9 mouse cellular contexts compared by ENCODE assay signal in the genomic region with DNA sequence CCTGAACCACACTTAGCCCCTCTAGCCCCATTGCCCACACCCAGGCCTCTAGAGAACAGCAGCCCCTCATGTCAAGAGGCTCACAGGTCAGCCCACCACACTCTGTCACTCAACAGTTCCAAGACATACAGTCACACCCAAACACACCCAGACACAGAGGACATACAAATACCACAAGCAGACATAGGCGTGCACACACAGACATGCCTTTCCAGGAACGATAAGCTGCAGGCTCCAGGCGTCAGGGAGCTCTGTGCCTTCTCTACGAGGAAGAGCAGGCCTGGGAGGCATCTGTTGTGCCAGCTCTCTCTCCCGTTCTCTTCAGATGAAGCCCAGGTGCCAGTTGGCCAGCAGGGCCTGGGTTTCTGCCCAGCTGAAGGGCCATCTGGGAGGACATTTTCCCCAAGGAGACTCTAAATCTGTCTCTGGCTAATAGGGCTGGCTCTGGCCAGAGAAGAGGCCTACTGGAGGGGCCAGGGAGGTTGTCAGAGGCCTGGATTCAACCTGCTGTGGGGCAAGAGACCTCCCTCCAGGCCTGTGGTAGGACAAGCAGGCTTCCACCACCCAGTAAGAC. TPM values are rescaled to one million over a fixed set of nuclear protein-coding genes. Genes with fewer than 3 reads are reported as not detected.
A peak's percentile ranks its signal among the peaks of the same experiment; 100 is the strongest.
DNase-seq lines count a peak whose midpoint lies in the region; ATAC-seq and TF ChIP-seq lines count a peak whose summit lies in the region.
"Had no signal": no experiment of that assay in that cellular context is flagged by ENCODE, and none has a peak within 500 bp of the region (broad histone marks: within the 10 kb centered on the region; RNA-seq: fewer than 3 reads in every experiment).

No protein-coding gene starts in this region.

- H3K36me3 ChIP-seq in heart, adult 2 months (ENCODE audit: control insufficient read depth, insufficient read depth, low read length), result peaks cover 3% of the 10 kb centered on the region; the same call in 1 of the 2 replicates
- H3K36me3 ChIP-seq in liver, adult 2 months (ENCODE audit: control insufficient read depth, insufficient read depth, low read length), result no peaks in the 10 kb centered on the region
- no peaks in the 10 kb centered on the region for H3K36me3 ChIP-seq in thymus, adult 2 months (ENCODE audit: control insufficient read depth, insufficient read depth, low read length)

- H3K4me3 ChIP-seq in heart, adult 2 months, result no peak overlapping the region
- no peak overlapping the region for H3K4me3 ChIP-seq in liver, adult 2 months (ENCODE audit: insufficient read depth, low read depth, low read length)
- no peak overlapping the region for H3K4me3 ChIP-seq in thymus, adult 2 months (ENCODE audit: control insufficient read depth, insufficient read depth, low read length)

- no peaks in the 10 kb centered on the region for H3K27me3 ChIP-seq in heart, adult 2 months (ENCODE audit: control insufficient read depth, insufficient read depth, low read length)
- no peaks in the 10 kb centered on the region for H3K27me3 ChIP-seq in liver, adult 2 months (ENCODE audit: control insufficient read depth, insufficient read depth, low read length)
- no peaks in the 10 kb centered on the region for H3K27me3 ChIP-seq in thymus, adult 2 months (ENCODE audit: control insufficient read depth, insufficient read depth, low read length)
- H3K27me3 ChIP-seq: Patski had no signal

- H3K79me2 ChIP-seq in heart, adult 2 months (replicated peaks; ENCODE audit: control insufficient read depth, insufficient read depth, low read length), result no peaks in the 10 kb centered on the region
- peaks cover 9% of the 10 kb centered on the region; the same call in 1 of the 2 replicates for H3K79me2 ChIP-seq in liver, adult 2 months (ENCODE audit: control insufficient read depth, insufficient read depth, low read length)

- peak; percentile 85 for TF ChIP-seq EP300 in heart, adult 2 months (IDR thresholded peaks at IDR 0.05; ENCODE audit: insufficient read depth, low read depth, low read length)

- ATAC-seq in erythroid progenitor cell, adult 5-6 weeks (replicated peaks; ENCODE audit: low FRiP score, poor library complexity, severe bottlenecking), result no peak
- ATAC-seq: Patski had no signal

- 61% methylated on average over 5 of the region's 5 CpGs for WGBS in heart, adult 2 months
- WGBS in liver, adult 2 months, result 35% methylated on average over 5 of the region's 5 CpGs
- WGBS in thymus, adult 2 months, result 93% methylated on average over 5 of the region's 5 CpGs

- H3K9ac ChIP-seq in heart, adult 2 months (ENCODE audit: low read depth, low read length), result no peak overlapping the region
- no peak overlapping the region; the same call in 1 of the 2 replicates for H3K9ac ChIP-seq in liver, adult 2 months (ENCODE audit: low read depth, low read length)

- no peak for TF ChIP-seq CTCF in heart, adult 2 months (IDR thresholded peaks at IDR 0.05)
- 0 out of 2 replicates have a peak, but pooled peaks have one; percentile 8 for TF ChIP-seq CTCF in liver, adult 2 months (IDR thresholded peaks at IDR 0.05; ENCODE audit: low read depth, low read length)
- no peak for TF ChIP-seq CTCF in thymus, adult 2 months (IDR thresholded peaks at IDR 0.05; ENCODE audit: borderline replicate concordance, control insufficient read depth, extremely low read depth, insufficient read depth, low read length, poor library complexity)

- H3K4me1 ChIP-seq in heart, adult 2 months (ENCODE audit: control insufficient read depth, insufficient read depth, low read length), result peaks cover 14% of the 10 kb centered on the region
- peaks cover 25% of the 10 kb centered on the region for H3K4me1 ChIP-seq in liver, adult 2 months (ENCODE audit: control insufficient read depth, insufficient read depth, low read length)
- no peaks in the 10 kb centered on the region for H3K4me1 ChIP-seq in thymus, adult 2 months (replicated peaks; ENCODE audit: control insufficient read depth, insufficient read depth, low read length)

- intact Hi-C loops in heart, adult 2 months (cut with DNase I), result loop anchor here (2.0 kb wide), 1 partner anchor 18 kb away; no protein-coding TSS in a partner anchor

- peak; percentile 97 for DNase-seq in brain, adult 2 months (ENCODE audit: low read depth, low spot score)
- DNase-seq in cerebellum, adult 11 months, result peak; percentile 84
- DNase-seq in heart, adult 2 months, result peak; percentile 70 to 82
- DNase-seq in liver, adult 2 months (ENCODE audit: extremely low read depth, low read depth, low spot score), result peak; percentile 82
- no peak for DNase-seq in right cerebral cortex, postnatal 4 days
- DNase-seq in thymus, adult 2 months, result no peak

- peak overlapping the region; percentile 89 for H3K27ac ChIP-seq in heart, adult 2 months
- H3K27ac ChIP-seq in liver, adult 2 months (replicated peaks; ENCODE audit: insufficient read depth, low read depth, low read length), result peak overlapping the region; percentile 87
- no peak overlapping the region for H3K27ac ChIP-seq in thymus, adult 2 months (ENCODE audit: control insufficient read depth, insufficient read depth, low read length)

- 0 out of 2 replicates have a peak, but pooled peaks have one; percentile 28 for TF ChIP-seq POLR2A in heart, adult 2 months (IDR thresholded peaks at IDR 0.05; ENCODE audit: insufficient read depth, low read depth, low read length)
- TF ChIP-seq POLR2A in liver, adult 2 months (IDR thresholded peaks at IDR 0.05; ENCODE audit: extremely low read depth, insufficient read depth, low read length), result no peak
- no peak for TF ChIP-seq POLR2A in thymus, adult 2 months (IDR thresholded peaks at IDR 0.05; ENCODE audit: control insufficient read depth, extremely low read depth, insufficient read depth, low read length, poor library complexity)

RNA-seq across cellular contexts. Expression of a gene that starts 9.4 kb away (rescaled TPM):
- under 1 TPM; 0.68 to 0.73 TPM for total RNA-seq in heart, adult 2 months (2021)
- polyA plus RNA-seq in heart, adult 2 months (2012; rRNA removed), result 2.1 and 2.3 TPM in 2 replicates
- total RNA-seq in liver, adult 2 months (2014; rRNA removed), result 135 and 143 TPM in 2 replicates
- 542 and 561 TPM in 2 replicates for polyA plus RNA-seq in liver, adult 2 months (2012; rRNA removed)
- not detected in 2 replicates for total RNA-seq in erythroid progenitor cell, adult 5-6 weeks (2015; ENCODE audit: low replicate concordance)
- not detected in 2 replicates for total RNA-seq in erythroid progenitor cell, adult 5-6 weeks (2017; ENCODE audit: low replicate concordance)
- polyA plus RNA-seq in thymus, adult 2 months (2012; rRNA removed), result 1.0 TPM in 2 replicates
- total RNA-seq: hematopoietic stem cell, adult 5-6 weeks had no signal
- polyA plus RNA-seq: Patski had no signal

RNA-seq across cellular contexts. Expression of a gene that starts 28.5 kb away (rescaled TPM):
- total RNA-seq in heart, adult 2 months (2021), result 10 to 100 TPM; 38.5 to 43.9 TPM
- polyA plus RNA-seq in heart, adult 2 months (2012; rRNA removed), result 84.9 and 97.4 TPM in 2 replicates
- total RNA-seq in liver, adult 2 months (2014; rRNA removed), result 11.7 and 13.6 TPM in 2 replicates
- 36.8 and 44.4 TPM in 2 replicates for polyA plus RNA-seq in liver, adult 2 months (2012; rRNA removed)
- total RNA-seq in erythroid progenitor cell, adult 5-6 weeks (2015; ENCODE audit: low replicate concordance), result 19.8 and 23.5 TPM in 2 replicates
- total RNA-seq in erythroid progenitor cell, adult 5-6 weeks (2017; ENCODE audit: low replicate concordance), result 1.7 and 5.6 TPM in 2 replicates
- polyA plus RNA-seq in thymus, adult 2 months (2012; rRNA removed), result 167 and 191 TPM in 2 replicates

RNA-seq across cellular contexts. Expression of a gene that starts 29.4 kb away (rescaled TPM):
- total RNA-seq in heart, adult 2 months (2021), result 10 to 100 TPM; 14.1 to 14.6 TPM
- 32.6 and 40.9 TPM in 2 replicates for polyA plus RNA-seq in heart, adult 2 months (2012; rRNA removed)
- total RNA-seq in liver, adult 2 months (2014; rRNA removed), result 121 and 135 TPM in 2 replicates
- polyA plus RNA-seq in liver, adult 2 months (2012; rRNA removed), result 445 and 478 TPM in 2 replicates
- total RNA-seq in erythroid progenitor cell, adult 5-6 weeks (2015; ENCODE audit: low replicate concordance), result 7.2 and 17.6 TPM in 2 replicates
- total RNA-seq in erythroid progenitor cell, adult 5-6 weeks (2017; ENCODE audit: low replicate concordance), result 25.4 and 40.1 TPM in 2 replicates
- polyA plus RNA-seq in thymus, adult 2 months (2012; rRNA removed), result 102 and 103 TPM in 2 replicates

RNA-seq across cellular contexts. Expression of a gene that starts 29.9 kb away (rescaled TPM):
- total RNA-seq in heart, adult 2 months (2021), result under 1 TPM in 1 of 2 experiments, not detected in 1; 0.34 TPM
- 0.64 and 0.96 TPM in 2 replicates for polyA plus RNA-seq in heart, adult 2 months (2012; rRNA removed)
- total RNA-seq in liver, adult 2 months (2014; rRNA removed), result 0.28 TPM in 1 of 2 replicates, not detected in the other
- not detected in 2 replicates for polyA plus RNA-seq in liver, adult 2 months (2012; rRNA removed)
- total RNA-seq in erythroid progenitor cell, adult 5-6 weeks (2015; ENCODE audit: low replicate concordance), result not detected in 2 replicates
- total RNA-seq in erythroid progenitor cell, adult 5-6 weeks (2017; ENCODE audit: low replicate concordance), result not detected in 2 replicates
- 5.0 and 6.4 TPM in 2 replicates for polyA plus RNA-seq in thymus, adult 2 months (2012; rRNA removed)
- total RNA-seq: hematopoietic stem cell, adult 5-6 weeks had no signal
- polyA plus RNA-seq: Patski had no signal

RNA-seq across cellular contexts. Expression of a gene that starts 36.6 kb away (rescaled TPM):
- total RNA-seq in heart, adult 2 months (2021), result 100 to 1,000 TPM; 207 to 232 TPM
- 199 and 200 TPM in 2 replicates for polyA plus RNA-seq in heart, adult 2 months (2012; rRNA removed)
- 43.6 and 46.6 TPM in 2 replicates for total RNA-seq in liver, adult 2 months (2014; rRNA removed)
- polyA plus RNA-seq in liver, adult 2 months (2012; rRNA removed), result 221 and 232 TPM in 2 replicates
- 10.8 and 17.6 TPM in 2 replicates for total RNA-seq in erythroid progenitor cell, adult 5-6 weeks (2015; ENCODE audit: low replicate concordance)
- total RNA-seq in erythroid progenitor cell, adult 5-6 weeks (2017; ENCODE audit: low replicate concordance), result 11.6 and 13.7 TPM in 2 replicates
- polyA plus RNA-seq in thymus, adult 2 months (2012; rRNA removed), result 89.6 and 92.3 TPM in 2 replicates

Comparison
In these comparisons a context has a peak if more than half of its experiments do, and no peak if none do; other contexts are left out.
1. DNase-seq: peak in brain, adult 2 months (single experiment), cerebellum, adult 11 months (single experiment), heart, adult 2 months (2 of 2) and liver, adult 2 months (single experiment); none in right cerebral cortex, postnatal 4 days (single experiment) and thymus, adult 2 months (single experiment).
2. RNA of a gene that starts 9.4 kb away (total RNA-seq): 135 to 143 TPM in liver, adult 2 months; 0.68 to 0.73 TPM in heart, adult 2 months and not detected in erythroid progenitor cell, adult 5-6 weeks; every median in the first group is over 10 times any median in the second.